Mouse (Mus musculus) CH12.LX (cell line): ENCODE measurements at regions not wholly inside any gene's neighbourhood (a gene's known extent, or its start where the extent isn't known, plus 50 kb on each side); places are given as distances from the start of the nearest gene placed in this dataset.

ENCODE experiments used
- DNase-seq: peaks from one replicate; pipeline ENCODE4 v3.0.0-alpha.2; 2013; ENCODE audit errors: extremely low read depth
- H3K27ac ChIP-seq: 2 replicates; pipeline ENCODE4 v1.5.1; 2012; ENCODE audit warnings: low read depth, mild to moderate bottlenecking, control low read depth, moderate library complexity; ENCODE audit not compliant: insufficient read depth
- H3K27me3 ChIP-seq: replicated peaks from 2 replicates; pipeline ENCODE3; 2012; ENCODE audit warnings: inconsistent platforms
- H3K36me3 ChIP-seq, 2 experiments: replicated peaks in 1 of 2; 2 replicates each; pipeline versions ENCODE3 to v1.6.1; 2012; ENCODE audit warnings: inconsistent platforms in 1 of 2, low read length in 1 of 2, mild to moderate bottlenecking in 1 of 2, mixed read lengths in 1 of 2, moderate library complexity in 1 of 2; ENCODE audit not compliant: control insufficient read depth in 1 of 2, insufficient read depth in 1 of 2
- H3K4me1 ChIP-seq, 2 experiments: 2 replicates each; pipeline ENCODE4 v1.6.1; 2012; ENCODE audit warnings: inconsistent platforms in 1 of 2, moderate library complexity in 1 of 2; ENCODE audit not compliant: insufficient read depth in 2 of 2, control insufficient read depth in 1 of 2
- H3K4me2 ChIP-seq: 2 replicates; pipeline ENCODE4 v1.6.1; 2012; ENCODE audit warnings: low read depth, mild to moderate bottlenecking, control low read depth; ENCODE audit not compliant: poor library complexity, insufficient read depth, severe bottlenecking
- H3K4me3 ChIP-seq, 3 experiments: fragments of 150-350 bp in 1 of 3; sonication (generic) in 1 of 3; replicated peaks in 1 of 3; 2 replicates each; pipeline versions ENCODE3 to v1.5.1; 2011 to 2012; ENCODE audit warnings: low read depth in 2 of 3, low read length in 2 of 3, mild to moderate bottlenecking in 2 of 3, moderate library complexity in 2 of 3, control low read depth in 1 of 3, improper control_type of control experiment in 1 of 3, inconsistent platforms in 1 of 3, mixed read lengths in 1 of 3; ENCODE audit not compliant: poor library complexity in 1 of 3
- H3K79me2 ChIP-seq: replicated peaks from 2 replicates; pipeline ENCODE4 v1.6.1; 2012; ENCODE audit warnings: mild to moderate bottlenecking, moderate library complexity; ENCODE audit not compliant: control insufficient read depth, poor library complexity, insufficient read depth, severe bottlenecking; ENCODE audit errors: extremely low read depth
- H3K9ac ChIP-seq: 2 replicates; pipeline ENCODE4 v1.6.1; 2012; ENCODE audit warnings: low read depth, mild to moderate bottlenecking, control low read depth, moderate library complexity; ENCODE audit not compliant: insufficient read depth
- H3K9me3 ChIP-seq: replicated peaks from 2 replicates; pipeline ENCODE3; 2012; ENCODE audit warnings: low read length, inconsistent platforms, mixed read lengths
- CHD2 ChIP-seq: IDR thresholded peaks from 2 replicates; pipeline ENCODE4 v1.6.1; 2011; ENCODE audit warnings: low read length, improper control_type of control experiment
- ETS1 ChIP-seq: conservative IDR thresholded peaks from 2 replicates; pipeline ENCODE4 v1.6.1; 2012; ENCODE audit warnings: low read depth, mild to moderate bottlenecking, inconsistent platforms, low read length, improper control_type of control experiment, moderate library complexity
- GABPA ChIP-seq: IDR thresholded peaks from 2 replicates; pipeline ENCODE4 v1.6.1; 2012; ENCODE audit warnings: low read depth, low read length, improper control_type of control experiment, inconsistent platforms; ENCODE audit not compliant: insufficient replicate concordance
- HCFC1 ChIP-seq: IDR thresholded peaks from 2 replicates; pipeline ENCODE4 v1.6.1; 2012; ENCODE audit warnings: low read depth, mild to moderate bottlenecking, inconsistent platforms, low read length, improper control_type of control experiment
- JUN ChIP-seq: IDR thresholded peaks from 2 replicates; pipeline ENCODE4 v1.6.1; 2011; ENCODE audit warnings: low read depth, mild to moderate bottlenecking, low read length, improper control_type of control experiment, moderate library complexity; ENCODE audit not compliant: insufficient read depth
- KAT2A ChIP-seq: IDR thresholded peaks from 2 replicates; pipeline ENCODE4 v1.6.1; 2012; ENCODE audit warnings: low read length, improper control_type of control experiment, inconsistent platforms; ENCODE audit not compliant: insufficient replicate concordance
- MAFK ChIP-seq: IDR thresholded peaks from 2 replicates; pipeline ENCODE4 v1.6.1; 2011; ENCODE audit warnings: low read length, improper control_type of control experiment; ENCODE audit not compliant: insufficient replicate concordance
- MAZ ChIP-seq: IDR thresholded peaks from 2 replicates; pipeline ENCODE4 v1.6.1; 2012; ENCODE audit warnings: low read depth, mild to moderate bottlenecking, inconsistent platforms, low read length, improper control_type of control experiment, moderate library complexity
- MEF2A ChIP-seq: IDR thresholded peaks from 2 replicates; pipeline ENCODE4 v1.6.1; 2014; ENCODE audit warnings: low read depth, mild to moderate bottlenecking, inconsistent platforms, low read length, improper control_type of control experiment, borderline replicate concordance
- MXI1 ChIP-seq: IDR thresholded peaks from 2 replicates; pipeline ENCODE4 v1.6.1; 2011; ENCODE audit warnings: mild to moderate bottlenecking, low read depth, low read length, improper control_type of control experiment
- NRF1 ChIP-seq: IDR thresholded peaks from 2 replicates; pipeline ENCODE4 v1.6.1; 2014; ENCODE audit warnings: low read depth, mild to moderate bottlenecking, inconsistent platforms, low read length, improper control_type of control experiment, moderate library complexity
- PAX5 ChIP-seq: IDR thresholded peaks from 2 replicates; pipeline ENCODE4 v1.6.1; 2012; ENCODE audit warnings: low read length, inconsistent platforms, mixed read lengths
- POLR2AphosphoS2 ChIP-seq: IDR thresholded peaks from 2 replicates; pipeline ENCODE4 v1.6.1; 2011; ENCODE audit warnings: low read depth, low read length, improper control_type of control experiment
- SIN3A ChIP-seq: IDR thresholded peaks from 2 replicates; pipeline ENCODE4 v1.6.1; 2012; ENCODE audit warnings: low read length, improper control_type of control experiment, inconsistent platforms
- ZC3H11A ChIP-seq: IDR thresholded peaks from 2 replicates; pipeline ENCODE4 v1.6.1; 2012; ENCODE audit warnings: low read depth, mild to moderate bottlenecking, inconsistent platforms, low read length, improper control_type of control experiment
- ZKSCAN1 ChIP-seq: IDR thresholded peaks from 2 replicates; pipeline ENCODE4 v1.6.1; 2012; ENCODE audit warnings: low read depth, inconsistent platforms, low read length, improper control_type of control experiment, borderline replicate concordance
- ZMIZ1 ChIP-seq: IDR thresholded peaks from 2 replicates; pipeline ENCODE4 v1.6.1; 2012; ENCODE audit warnings: low read depth, mild to moderate bottlenecking, inconsistent platforms, low read length, improper control_type of control experiment
- ZNF384 ChIP-seq: IDR thresholded peaks from 2 replicates; pipeline ENCODE4 v1.6.1; 2012; ENCODE audit warnings: low read depth, low read length, improper control_type of control experiment, inconsistent platforms
- dilution Hi-C: fragments of 300-500 bp; cut with MboI; formaldehyde crosslinking; loops from 2 replicates; pipeline ENCODE4 v1.14.3; 2020; ENCODE audit warnings: low sequenced_read_pairs; ENCODE audit not compliant: extremely low pct_unique_long_range_greater_than_20kb, extremely low pct_ligation_motif_present
- in situ Hi-C: fragments of 300-500 bp; cut with MboI; formaldehyde crosslinking; loops from 3 replicates; pipeline ENCODE4 v1.14.3; 2019; ENCODE audit warnings: low sequenced_read_pairs, low pct_ligation_motif_present, low pct_unique_long_range_greater_than_20kb, mixed read lengths

DNA sequence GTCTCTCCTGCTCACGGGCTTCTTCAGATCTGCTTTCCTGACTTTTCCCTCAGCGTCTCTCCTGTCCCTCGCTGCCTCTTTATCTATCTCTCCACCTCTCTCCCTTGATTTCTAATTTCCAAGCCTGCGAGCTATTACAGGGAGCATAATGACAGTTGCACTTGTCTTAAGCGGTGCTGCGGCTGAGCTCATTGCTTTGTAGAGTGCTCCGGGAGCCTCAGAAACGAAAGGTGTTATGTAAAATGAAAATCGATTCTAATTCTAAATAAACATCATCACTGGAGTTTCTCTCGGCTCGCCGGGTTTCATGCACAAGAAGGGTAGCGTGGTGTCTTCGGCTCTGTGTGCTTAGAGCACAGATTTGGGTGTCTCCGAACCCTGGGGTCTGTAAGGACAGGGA is 371.8 kb downstream of the Vrk1 start:
- dilution Hi-C loops, result no loop called here
- Histone ChIP-seq H3K36me3 (no peaks in the 10 kb centered on the region), H3K27ac (no peak overlapping the region), H3K4me3 (no peak overlapping the region), H3K4me2 (no peak overlapping the region), H3K9ac (no peak overlapping the region), H3K9me3 (peaks cover 79% of the 10 kb centered on the region), H3K4me1 (no peaks in the 10 kb centered on the region), H3K79me2 (no peaks in the 10 kb centered on the region), H3K27me3 (no peaks in the 10 kb centered on the region)
- DNase-seq, result no peak
- TF ChIP-seq MXI1, result no peak
- TF ChIP-seq MAZ, result no peak
- no peak for TF ChIP-seq ZKSCAN1
- no peak for TF ChIP-seq JUN
- no peak for TF ChIP-seq ZMIZ1
- TF ChIP-seq ETS1, result no peak
- TF ChIP-seq ZNF384, result no peak
- TF ChIP-seq SIN3A, result no peak
- in situ Hi-C loops, result no loop called here

DNA sequence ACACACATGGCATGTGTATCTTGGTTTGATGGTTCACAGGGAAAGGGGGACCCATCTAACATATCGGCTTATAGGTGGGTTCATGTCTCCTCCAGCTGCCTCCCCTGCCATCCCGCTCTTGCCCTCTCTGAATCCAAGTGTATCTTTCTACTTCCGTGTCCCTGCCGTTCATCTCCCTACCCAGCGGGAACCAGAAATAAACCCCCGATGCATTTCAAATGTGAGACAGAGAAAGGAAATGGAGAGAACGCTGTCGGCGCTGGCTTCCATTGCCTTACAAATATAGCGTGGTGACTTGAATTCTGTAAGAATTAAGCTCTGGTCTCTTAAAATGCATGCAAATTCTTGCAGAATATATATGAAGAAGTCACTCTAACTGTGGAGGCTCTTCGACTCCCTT is 379.2 kb downstream of the Vrk1 start:
- Histone ChIP-seq H3K4me2 (no peak overlapping the region), H3K27ac (no peak overlapping the region)
- dilution Hi-C loops, result no loop called here
- no peak for TF ChIP-seq ZMIZ1
- TF ChIP-seq ZC3H11A, result no peak
- TF ChIP-seq HCFC1, result no peak
- no peak for TF ChIP-seq ZKSCAN1
- TF ChIP-seq MEF2A, result no peak
- no peak for TF ChIP-seq NRF1
- TF ChIP-seq MAFK, result no peak
- no peak for TF ChIP-seq KAT2A
- TF ChIP-seq CHD2, result no peak
- no peak for TF ChIP-seq GABPA
- TF ChIP-seq POLR2AphosphoS2, result no peak
- TF ChIP-seq PAX5, result no peak
- TF ChIP-seq, all 38 proteins: peak for 0
- DNase-seq, result no peak
- in situ Hi-C loops, result no loop called here
- Histone ChIP-seq H3K9me3 (peaks cover 83% of the 10 kb centered on the region), H3K4me1 (no peaks in the 10 kb centered on the region), H3K36me3 (no peaks in the 10 kb centered on the region), H3K4me3 (no peak overlapping the region), H3K79me2 (no peaks in the 10 kb centered on the region), H3K27me3 (no peaks in the 10 kb centered on the region), H3K9ac (no peak overlapping the region)
